Mouse (Mus musculus): ENCODE results near the gene Sugct.

The Sugct gene

DNA sequence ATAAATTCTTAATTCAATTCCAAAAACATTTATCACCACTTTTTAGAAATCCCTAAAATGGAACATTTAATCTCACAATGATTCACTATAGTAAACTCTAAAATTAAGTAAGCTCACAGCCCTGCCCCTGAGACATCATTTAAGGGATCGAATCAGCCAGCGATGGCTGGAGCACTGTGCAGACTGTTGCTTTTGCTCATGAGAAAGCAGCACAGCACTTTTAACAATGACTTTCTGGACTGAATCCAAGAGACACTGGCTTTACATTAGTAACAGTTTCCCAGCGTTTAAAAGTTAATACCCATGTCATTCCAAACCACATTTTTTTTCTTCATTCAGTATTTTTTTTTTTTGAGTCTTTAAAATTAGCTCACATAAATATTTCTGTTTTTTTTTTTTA is 398.9 kb downstream of the Sugct start:
- DNase-seq (ENCODE audit: low spot score) = no peak

DNA sequence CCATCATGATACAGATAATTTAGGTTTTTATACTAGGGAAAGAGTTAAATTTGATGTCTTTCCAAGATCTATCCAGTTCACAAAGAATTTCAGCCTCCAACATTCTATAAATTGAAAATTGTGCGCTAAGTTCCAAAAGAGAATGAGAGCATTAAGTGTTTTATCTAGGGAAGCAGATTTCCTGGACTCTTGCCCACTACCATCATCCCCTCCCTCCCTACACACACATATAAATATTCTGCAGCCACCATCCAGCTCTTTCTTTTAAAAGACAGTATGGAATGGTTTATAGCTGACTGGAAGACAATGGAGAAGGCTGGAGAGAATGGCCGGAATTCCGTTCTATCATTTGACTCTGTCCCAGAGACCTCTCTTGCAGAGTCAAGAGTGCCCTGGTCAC is 404.3 kb downstream of the Sugct start:
- DNase-seq (ENCODE audit: low spot score) = no peak

DNA sequence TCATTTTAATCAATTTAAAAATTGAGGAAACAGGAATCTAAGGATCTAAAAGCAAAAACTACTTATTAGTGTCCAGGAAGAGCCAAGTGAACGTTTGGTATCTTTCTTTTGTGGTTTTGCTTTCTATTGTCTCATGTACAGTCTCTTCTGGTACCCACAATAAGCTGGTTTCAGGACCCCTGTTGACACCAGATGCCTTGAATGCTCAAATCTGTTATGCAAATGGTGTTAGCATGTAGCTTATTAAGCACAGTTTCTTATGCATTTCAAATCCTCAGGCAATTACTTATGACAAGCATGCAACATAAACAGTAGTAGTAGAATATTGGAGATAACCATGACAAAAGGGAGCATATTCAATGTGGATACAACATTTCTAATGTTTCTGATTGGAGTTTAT is 407.0 kb downstream of the Sugct start:
- no peak for DNase-seq (ENCODE audit: low spot score)

DNA sequence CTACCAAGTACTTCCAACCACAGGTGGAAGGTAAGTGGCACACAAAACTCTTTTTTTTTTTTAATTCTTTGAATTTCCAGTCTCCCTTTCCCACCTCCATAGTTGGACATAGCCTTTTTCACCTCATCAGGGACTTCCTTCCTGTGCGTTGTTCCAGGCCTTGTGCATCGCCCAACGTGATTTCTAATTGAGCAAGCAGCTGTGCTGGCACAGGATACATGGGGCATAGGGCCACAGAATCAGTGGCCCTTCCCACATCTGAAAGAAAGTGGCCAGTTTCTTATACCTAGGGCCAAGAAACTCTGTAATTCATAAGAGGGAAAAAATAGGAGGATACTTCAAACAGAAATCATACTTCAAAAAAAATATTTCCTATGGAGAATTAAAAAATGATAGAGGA is 449.4 kb downstream of the Sugct start:
- DNase-seq (ENCODE audit: low spot score) = no peak

DNA sequence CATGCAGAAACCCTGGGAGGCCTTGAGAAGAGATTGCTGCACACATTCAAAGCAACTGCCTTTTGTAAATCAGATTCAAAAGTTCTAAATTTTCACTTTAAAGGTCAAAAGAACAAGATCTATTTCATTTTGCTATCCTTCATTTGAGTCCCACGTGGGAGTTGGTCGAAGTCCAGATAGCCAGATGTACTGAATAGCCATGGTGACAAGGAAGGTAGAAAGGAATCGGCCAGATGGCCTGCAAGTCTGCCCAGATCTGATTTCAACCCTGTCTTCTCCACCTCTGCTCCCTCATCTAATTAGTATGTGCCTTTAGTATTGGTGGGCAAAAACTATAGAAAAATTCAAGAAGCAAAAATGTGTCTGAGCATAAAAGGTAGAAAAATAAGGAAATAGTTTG is 478.8 kb downstream of the Sugct start:
- DNase-seq (ENCODE audit: low spot score) = no peak

DNA sequence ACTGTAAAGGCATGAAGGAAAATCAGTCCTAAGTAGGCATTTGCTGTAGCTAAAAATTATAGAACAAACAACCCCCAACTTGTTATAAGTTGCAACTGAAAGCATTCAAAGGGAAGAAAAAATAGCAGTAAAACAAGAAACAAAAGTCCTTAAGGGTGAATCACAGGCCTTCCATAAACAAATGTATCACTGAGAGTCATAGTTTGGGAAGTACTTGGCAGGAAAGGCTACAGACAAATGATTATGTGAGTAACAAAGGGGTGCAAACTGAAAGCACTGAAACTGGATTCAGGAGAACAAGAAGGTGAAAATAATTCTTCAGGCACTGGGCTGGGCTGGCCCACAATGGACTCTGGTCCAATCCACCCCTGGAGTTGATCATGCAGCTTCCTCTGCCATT is 482.7 kb downstream of the Sugct start:
- no peak for DNase-seq (ENCODE audit: low spot score)

DNA sequence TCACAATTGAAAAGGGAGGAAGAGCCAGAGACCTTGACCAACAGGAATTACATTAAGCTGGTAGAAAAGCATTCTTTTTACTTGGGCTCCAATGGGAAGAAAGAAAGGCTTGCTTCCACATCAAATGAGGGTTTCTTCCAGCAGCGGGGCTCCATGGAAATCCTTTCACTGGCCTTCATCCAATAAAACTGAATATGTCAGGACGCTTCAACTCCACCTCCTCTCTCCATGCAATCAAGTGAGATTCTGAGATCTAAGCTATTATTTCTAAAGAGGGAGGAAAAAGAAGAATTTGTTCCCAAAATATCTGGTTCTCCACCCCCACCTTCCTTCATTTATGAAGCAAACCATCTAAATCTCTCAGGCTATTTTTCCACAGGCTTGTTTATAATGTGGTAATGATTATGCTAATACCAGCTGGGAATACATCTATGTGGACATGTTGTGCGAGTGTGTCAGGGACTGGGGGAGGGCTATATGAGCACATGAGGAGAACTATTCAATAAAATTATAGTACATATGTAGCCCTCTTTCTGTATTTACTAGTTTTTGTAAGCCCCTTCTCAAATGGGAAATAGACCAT is 505.1 kb downstream of the Sugct start:
- no peak for DNase-seq (ENCODE audit: low spot score)

DNA sequence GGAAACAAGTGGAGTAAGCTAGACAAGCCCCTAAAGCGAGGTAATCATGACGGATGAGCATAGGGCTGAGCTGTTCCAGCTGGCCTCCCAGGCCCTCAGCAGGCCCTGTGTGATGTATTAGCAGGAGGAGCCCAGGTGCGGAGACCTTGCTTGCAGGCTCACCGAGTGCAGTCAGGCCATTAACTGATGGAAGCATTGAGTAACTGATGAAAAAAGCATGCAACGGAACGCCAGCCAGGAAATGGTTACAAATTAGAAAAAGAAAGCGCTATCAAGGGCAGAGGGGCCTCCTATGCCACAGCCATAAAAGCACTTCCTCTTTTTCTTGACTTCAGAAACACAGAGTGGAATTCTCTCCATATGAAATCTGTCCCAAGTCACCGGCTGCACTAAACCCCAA is 510.1 kb downstream of the Sugct start:
- no peak for DNase-seq (ENCODE audit: low spot score)

DNA sequence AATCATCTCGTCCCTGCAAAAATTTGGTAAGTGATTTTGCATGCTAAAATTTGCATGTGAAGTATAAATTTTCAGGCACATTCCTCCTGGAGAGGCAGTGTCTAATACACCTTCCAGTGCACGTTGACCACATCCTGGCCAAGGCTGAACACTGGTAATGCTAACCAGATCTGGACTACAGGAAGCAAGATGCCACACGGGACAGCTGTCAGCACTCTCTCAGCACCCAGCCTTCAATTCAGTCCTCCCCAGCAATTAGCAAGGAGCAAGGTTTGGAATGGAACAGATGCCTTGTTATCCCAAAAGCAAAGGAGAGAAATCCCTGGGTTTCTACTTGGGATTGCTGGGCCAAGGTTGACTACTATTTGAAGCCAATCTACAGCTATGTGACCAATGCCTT is 529.4 kb downstream of the Sugct start:
- no peak for DNase-seq (ENCODE audit: low spot score)

DNA sequence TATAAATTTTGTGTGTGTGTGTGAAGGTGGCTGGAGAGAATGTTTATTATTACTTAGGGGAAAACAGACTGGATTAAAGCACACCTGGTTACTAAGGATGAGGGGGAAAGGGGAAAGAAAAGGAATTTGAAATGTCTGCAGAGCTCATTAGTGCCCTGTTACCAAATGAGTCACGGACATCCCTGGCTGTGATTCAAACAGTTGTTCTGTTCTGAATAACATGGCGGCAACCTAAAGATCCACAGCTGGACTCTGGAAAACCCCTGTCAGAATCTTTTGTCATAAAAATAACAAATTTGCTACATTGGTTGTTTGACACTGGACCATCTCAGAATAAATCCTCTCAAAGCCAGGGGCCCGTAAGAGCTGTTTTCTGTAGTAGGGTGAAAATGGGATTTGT is 530.6 kb downstream of the Sugct start:
- DNase-seq (ENCODE audit: low spot score) = no peak

DNA sequence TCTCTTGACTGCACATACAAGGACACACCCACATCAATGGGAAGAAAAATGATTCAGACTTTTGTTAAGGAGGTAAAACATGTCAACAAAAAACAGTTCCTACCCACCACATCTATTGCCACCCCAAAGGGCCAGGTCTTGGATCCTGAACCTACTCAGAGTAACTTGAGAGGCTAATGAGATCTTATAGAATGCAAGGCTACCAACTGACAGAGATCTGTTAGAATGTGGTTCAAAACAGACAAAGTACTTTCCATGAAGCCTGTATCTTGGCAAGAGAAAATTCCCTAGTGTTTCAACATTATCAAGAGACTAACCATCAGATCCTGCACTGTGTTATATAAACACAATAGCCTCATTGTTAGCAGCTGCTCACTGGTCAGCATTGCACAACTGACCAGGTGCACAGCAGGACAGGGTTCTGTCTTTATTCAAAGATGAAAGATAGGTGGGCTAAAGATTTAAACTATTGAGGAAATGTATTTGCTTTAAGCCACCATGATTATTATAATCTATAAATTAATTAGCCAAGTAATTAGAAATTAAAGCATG is 548.8 kb downstream of the Sugct start:
- no peak for DNase-seq (ENCODE audit: low spot score)

DNA sequence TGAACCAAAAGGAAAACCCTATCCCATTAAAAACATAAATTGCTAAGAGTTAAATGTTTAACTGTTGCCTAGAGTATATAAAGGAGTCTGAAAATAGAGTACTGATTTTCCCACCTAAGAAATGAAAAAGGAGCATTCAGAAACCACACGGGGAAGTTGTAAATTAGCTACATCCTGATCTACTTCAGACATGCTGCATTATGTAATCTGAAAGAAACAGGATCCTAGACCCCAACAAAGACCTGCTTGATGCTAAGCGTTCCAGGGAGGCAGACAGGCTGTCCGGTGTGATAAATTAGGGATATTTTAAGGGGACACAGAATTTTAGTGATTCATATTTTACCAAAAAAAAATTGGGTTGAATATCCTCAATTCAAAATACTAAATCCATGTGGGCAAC is 579.3 kb downstream of the Sugct start:
- no peak for DNase-seq (ENCODE audit: low spot score)

DNA sequence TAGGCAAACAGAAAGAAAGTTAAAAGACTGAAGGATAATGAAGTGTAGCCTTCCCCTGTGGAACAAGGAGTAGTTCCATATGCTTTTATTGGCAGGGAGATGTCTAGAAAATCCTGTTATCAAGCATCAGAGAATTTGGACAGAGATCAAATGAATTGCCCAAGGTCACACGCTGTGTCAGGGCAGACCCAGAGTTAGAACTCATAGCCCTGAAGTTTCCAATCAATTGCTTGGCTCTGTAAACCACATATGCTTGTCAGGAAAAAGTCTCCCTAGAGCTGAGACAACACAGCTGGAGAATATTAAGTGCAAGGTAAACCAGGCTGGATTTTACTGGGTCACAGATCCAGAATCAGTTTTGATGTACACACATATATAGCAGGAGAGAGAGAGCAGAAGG is 593.0 kb downstream of the Sugct start:
- no peak for DNase-seq (ENCODE audit: low spot score)

DNA sequence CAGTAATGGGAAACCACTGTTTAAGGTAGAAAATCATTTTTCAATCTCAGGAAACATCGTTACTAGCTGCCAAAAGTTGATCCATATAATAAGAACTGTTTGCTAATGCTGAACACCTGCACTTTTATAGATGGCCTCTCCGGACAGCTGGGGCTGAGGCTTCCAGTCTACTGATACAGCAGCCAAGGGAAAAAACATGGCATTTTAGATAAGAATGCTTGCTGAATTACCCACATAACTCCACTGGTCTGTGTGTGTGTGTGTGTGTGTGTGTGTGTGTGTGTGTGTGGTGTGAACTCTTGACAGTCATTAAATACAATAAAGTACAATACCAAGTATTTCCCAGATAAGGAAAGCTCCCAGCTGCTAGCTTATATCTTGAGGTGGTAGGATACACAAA is 608.8 kb downstream of the Sugct start:
- no peak for DNase-seq (ENCODE audit: low spot score)

DNA sequence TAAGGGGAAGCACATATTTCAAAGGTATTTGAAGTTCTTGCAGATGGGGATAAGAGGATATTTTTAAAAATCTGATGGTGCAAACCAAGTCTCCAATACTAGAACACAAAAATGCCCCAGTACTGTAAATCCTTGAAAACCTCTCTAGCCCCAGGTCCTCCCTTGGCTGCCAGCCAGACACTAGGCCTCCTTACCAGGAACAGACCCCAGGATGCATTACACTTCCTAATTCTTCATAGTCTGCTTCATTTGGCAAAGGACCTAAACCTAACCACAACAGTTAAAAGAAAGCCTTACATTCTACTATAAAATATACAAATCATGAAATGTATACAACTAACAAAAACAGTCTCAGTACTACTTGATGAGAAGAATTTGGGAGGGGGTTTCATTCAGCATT is 609.2 kb downstream of the Sugct start:
- no peak for DNase-seq (ENCODE audit: low spot score)

DNA sequence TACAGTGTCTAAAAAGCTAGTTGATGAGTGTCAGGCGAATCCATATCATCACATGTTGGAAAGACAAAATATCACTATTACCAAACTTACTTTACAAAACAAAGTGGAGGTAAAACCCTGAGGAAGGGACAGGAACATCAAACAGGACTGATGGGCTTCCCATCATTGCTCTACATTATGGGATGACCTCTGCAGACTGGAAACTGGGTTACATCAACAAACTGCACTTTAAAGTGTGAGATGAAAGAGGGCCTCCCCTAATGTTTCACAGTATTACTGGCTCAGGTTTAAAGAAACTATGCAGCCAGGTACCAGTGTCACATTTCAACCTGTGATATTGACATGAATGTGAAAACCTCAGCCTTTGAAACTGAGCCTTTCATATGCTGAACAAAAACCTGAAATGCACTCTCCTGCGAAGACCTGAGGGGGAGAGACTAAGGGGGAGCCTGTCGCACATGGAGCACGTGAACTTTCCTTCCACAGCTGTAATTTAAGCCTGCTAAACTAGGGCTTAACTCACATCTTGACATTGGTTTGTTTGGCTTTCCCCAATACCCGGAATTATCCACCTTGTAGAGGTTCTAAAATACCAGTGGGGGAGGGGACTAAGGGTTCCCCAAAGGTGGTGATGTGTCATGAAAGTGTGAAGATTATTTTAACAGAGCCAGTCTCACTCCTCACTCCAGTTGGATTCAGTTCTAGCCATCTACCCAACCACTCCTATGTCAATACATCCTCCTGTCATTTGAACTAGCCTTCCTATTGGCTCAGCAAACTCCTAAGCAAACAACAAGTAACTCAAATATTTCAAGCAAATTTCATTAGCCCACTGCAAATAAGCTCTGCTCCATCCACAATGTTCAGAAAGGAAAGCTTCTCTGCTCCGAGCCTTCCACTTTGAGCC is 610.2 kb downstream of the Sugct start:
- no peak for DNase-seq (ENCODE audit: low spot score)

DNA sequence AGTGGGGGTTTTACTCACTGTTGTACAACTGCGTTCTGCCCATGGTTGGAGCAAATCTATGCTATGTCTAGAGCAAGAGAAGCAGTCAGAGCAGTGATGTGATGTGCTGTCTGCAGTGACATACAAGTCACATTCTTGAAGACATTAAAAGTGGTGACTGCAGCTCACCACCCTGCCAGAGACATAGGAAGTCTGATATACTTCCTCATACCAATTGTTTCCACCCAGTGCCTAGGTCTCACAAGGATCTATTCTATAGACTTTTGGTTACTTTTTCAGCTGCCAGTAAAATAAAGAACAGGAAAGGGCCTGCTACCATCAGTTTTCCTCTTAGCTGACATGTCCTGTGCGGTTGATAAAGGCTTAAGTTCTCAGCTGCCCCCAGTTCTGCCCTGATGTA is 613.7 kb downstream of the Sugct start:
- no peak for DNase-seq (ENCODE audit: low spot score)

DNA sequence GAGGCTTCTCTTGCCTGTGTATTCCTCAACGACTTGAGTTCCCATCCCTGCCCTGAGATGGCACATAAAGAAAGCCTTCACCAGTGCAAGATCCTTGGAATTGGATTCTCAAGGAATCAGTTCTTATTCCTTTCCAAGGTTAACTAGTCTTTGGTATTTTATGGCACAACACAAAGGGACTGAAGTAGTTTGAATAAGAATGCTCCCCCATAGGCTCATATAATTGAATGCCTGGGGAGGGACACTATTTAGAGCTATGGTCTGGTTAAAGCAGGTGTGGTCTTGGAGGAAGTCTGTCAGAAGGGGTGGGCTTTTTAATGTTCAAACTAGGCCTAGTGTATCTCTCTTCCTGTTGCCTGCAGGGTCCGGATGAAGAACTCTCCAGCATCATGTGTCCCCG is 629.8 kb downstream of the Sugct start:
- DNase-seq (ENCODE audit: low spot score) = no peak

DNA sequence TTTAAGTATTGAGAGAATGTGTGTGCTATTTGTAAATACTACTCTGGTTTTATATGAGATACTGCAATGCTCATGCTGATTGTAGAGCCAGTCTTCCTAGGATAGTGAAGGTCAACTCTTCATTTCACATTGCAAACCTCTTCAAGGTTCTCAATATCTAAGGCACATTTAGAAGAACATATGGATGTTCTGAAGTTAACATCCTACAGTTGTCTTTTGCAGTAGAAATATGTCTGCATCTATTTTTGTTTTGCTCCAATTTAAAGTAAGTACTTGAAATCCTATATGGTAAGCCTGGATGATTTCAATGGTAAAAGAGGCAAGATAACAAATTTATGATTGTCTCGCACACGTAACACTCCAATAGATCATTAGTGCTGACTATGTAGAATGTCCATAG is 638.7 kb downstream of the Sugct start:
- DNase-seq (ENCODE audit: low spot score) = no peak

DNA sequence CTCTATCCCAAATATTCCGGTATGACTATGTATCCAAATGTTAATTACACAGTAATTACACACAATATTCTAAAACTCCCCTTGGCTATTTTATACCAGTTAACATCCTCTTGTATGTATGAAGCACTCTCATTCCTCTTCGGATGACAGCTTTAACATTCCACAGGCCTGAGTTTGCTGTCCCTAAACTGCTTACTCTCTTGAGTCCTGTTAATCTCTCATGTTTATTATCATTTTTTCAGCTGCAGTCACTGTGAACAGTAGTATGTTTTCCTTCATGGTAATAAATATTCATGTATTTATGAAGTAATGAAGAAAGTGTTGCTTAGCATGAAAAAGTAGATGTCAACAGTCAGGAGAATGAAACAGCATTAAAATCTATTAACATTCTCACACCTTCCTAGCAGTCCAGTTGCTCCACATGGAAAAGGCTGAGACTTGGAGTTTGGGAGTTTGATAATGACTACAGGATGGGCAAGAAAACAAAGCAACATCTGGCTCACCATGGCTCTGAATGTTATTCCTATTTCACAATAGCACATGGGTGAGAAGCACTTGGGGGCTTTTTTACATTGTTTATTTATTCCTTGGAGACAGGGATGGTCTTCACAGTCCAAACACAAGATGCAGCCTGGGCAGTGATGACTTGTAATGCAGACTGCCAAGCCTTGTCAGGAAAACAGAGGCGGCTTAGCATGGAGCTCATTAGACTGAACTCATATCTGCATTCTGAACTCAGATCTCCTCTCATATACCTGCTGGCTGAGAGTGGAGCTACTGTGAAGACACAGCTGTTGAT is 651.7 kb downstream of the Sugct start:
- no peak for DNase-seq (ENCODE audit: low spot score)

DNA sequence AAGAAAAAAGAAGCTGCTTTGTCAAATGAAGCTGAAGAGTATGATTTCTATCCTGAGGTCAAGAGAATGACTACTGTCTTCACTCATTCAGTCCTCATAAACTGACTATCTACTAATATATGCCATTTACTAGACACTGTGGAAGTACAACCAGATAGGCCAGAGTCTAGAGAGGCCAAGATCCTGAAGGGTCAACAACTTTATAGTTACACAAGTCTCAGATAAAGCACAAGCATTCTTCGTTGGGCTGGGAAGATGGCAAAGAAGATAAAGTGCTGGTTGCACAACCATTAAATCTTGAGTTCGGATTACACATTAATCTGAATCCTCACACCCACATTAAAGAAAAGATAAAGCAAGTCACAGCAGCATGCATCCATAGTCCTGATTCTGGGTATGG is 653.0 kb downstream of the Sugct start:
- DNase-seq (ENCODE audit: low spot score) = no peak

DNA sequence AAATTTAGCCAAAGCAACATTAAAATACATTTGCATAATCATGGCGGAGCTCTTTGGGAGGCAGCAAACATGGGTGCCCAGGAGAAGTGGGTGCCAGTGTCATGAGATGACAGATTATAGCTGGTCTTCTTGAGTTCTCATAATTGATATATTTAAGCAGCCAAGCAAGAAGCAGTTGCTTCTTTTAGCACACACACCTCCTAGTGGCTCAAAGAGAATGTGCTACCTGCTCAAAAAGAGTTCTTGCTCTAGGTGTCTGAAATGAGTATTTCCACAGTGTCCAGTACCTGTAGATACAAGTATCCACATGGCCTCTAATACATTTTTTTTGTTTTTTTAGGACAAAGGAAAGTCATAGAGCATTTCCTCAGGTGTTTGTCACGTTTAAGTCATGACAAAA is 655.6 kb downstream of the Sugct start:
- no peak for DNase-seq (ENCODE audit: low spot score)

DNA sequence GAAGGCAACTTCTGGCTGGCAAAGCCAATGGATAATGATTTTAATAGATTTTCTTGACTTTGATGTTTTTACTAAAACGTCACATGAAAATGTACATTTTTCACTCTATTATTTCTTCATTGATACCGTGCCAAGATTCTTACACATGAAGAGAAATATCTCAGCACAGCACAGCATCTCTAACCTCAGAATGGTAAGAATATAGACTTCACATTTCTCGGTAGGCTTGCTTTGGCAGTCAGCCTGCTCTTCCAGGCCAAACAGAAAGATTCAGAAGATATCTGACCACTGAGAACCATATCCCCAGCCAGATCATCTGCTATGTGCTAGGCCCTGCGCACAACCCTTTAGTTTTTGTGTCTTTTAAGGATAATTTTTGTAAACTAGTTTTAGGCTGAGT is 657.0 kb downstream of the Sugct start:
- no peak for DNase-seq (ENCODE audit: low spot score)

Data from c-Kit-positive CD71-positive TER-119-positive erythroid progenitor cells, embryonic 14.5 days (primary cell).